Mouse (Mus musculus) cortical plate, adult 2 months (tissue): ENCODE data around the gene Slc29a2.

Experiments used
- CTCF ChIP-seq: fragments of 200-500 bp; IDR thresholded peaks from 2 replicates; pipeline ENCODE4 v1.5.1; 2011; ENCODE audit warnings: mild to moderate bottlenecking, control low read depth, low read length; ENCODE audit not compliant: insufficient read depth; ENCODE audit errors: extremely low read depth
- POLR2A ChIP-seq: fragments of 200-500 bp; IDR thresholded peaks from 2 replicates; pipeline ENCODE4 v1.6.1; 2011; ENCODE audit warnings: mild to moderate bottlenecking, low read length, control low read depth; ENCODE audit not compliant: insufficient read depth; ENCODE audit errors: extremely low read depth

DNA sequence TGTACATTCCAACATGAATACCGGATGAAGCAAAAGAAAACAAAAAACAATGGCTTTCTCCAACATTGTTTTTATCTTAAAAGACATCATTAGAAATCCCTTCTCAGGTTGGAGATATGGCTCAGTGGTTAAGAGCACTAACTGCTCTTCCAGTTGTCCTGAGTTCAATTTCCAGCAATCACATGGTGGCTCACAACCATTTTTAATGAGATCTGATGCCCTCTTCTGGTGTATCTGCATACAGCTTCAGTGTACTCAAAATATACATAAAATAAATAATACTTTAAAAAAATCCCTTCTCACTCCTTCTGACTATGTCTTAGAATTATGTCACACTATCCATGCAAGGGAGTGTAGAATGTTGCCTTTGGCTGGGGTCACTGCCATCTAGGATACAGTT, 55.6 kb downstream of the Slc29a2 start:
- TF ChIP-seq CTCF (no peak), POLR2A (no peak)
